Mouse (Mus musculus) CH12.LX (cell line): ENCODE data around the gene Gm20547.

Source experiments
- CTCF ChIP-seq, 2 experiments: IDR thresholded peaks in 1 of 2; conservative IDR thresholded peaks in 1 of 2; 2 replicates each; pipeline ENCODE4 v1.5.1; 2011 to 2012; ENCODE audit warnings: low read depth in 2 of 2, low read length in 2 of 2, improper control_type of control experiment in 1 of 2, inconsistent platforms in 1 of 2, mild to moderate bottlenecking in 1 of 2, moderate library complexity in 1 of 2
- E2F4 ChIP-seq: IDR thresholded peaks from 2 replicates; pipeline ENCODE4 v1.6.1; 2011; ENCODE audit warnings: low read depth, low read length, improper control_type of control experiment; ENCODE audit not compliant: insufficient replicate concordance
- EP300 ChIP-seq: IDR thresholded peaks from 2 replicates; pipeline ENCODE4 v1.6.1; 2011; ENCODE audit warnings: low read length, improper control_type of control experiment
- HCFC1 ChIP-seq: IDR thresholded peaks from 2 replicates; pipeline ENCODE4 v1.6.1; 2012; ENCODE audit warnings: low read depth, mild to moderate bottlenecking, inconsistent platforms, low read length, improper control_type of control experiment
- MYC ChIP-seq: IDR thresholded peaks from 2 replicates; pipeline ENCODE4 v1.6.1; 2011; ENCODE audit warnings: low read depth, mild to moderate bottlenecking, improper control_type of control experiment, low read length
- POLR2A ChIP-seq: IDR thresholded peaks from 2 replicates; pipeline ENCODE4 v1.6.1; 2011; ENCODE audit warnings: low read depth, mild to moderate bottlenecking, improper control_type of control experiment, low read length
- RAD21 ChIP-seq: IDR thresholded peaks from 2 replicates; pipeline ENCODE4 v1.6.1; 2011; ENCODE audit warnings: low read depth, mild to moderate bottlenecking, low read length, improper control_type of control experiment, moderate library complexity
- TBP ChIP-seq: conservative IDR thresholded peaks from 2 replicates; pipeline ENCODE4 v1.6.1; 2011; ENCODE audit warnings: low read depth, low read length, improper control_type of control experiment
- ZNF384 ChIP-seq: IDR thresholded peaks from 2 replicates; pipeline ENCODE4 v1.6.1; 2012; ENCODE audit warnings: low read depth, low read length, improper control_type of control experiment, inconsistent platforms

DNA sequence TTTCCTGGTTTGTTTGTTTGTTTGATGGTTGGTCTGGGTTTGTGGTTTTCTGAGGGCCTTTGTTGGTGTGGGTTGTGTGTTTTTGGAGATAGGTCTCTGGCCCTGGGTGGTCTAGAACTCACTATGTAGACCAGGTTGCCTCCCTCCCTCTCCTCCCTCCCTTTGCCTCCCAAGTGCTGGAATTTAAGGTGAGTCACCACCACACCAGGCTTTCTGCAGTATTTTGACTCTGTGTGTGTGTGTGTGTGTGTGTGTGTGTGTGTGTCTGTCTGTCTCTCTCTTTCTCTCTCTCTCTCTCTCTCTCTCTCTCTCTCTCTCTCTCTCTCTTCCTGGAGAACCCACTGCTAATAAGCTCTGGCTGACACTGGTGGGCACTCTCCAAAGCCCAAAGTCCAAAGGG, 676 bp downstream of the Gm20547 start:
- TF ChIP-seq CTCF (conservative IDR thresholded peaks at IDR 0.05 in 1 of 2, IDR thresholded peaks at IDR 0.05 in 1 of 2; ENCODE audit: low read depth in 2 of 2, low read length in 2 of 2) (no peak), ZNF384 (no peak), E2F4 (no peak), RAD21 (no peak), MYC (no peak), HCFC1 (no peak), EP300 (no peak), POLR2A (no peak), TBP (no peak)
